ENCODE assay signal across 17 mouse cellular contexts in genomic region chrX:106385304-106385703, GRCm38 (mm10).
DNase-seq lines count a peak whose midpoint lies in the region; ATAC-seq and TF ChIP-seq lines count a peak whose summit lies in the region.
"Had no signal": no experiment of that assay in that cellular context is flagged by ENCODE, and none has a peak within 500 bp of the region (broad histone marks: within the 10 kb centered on the region; RNA-seq: fewer than 3 reads in every experiment).

No protein-coding gene starts in this region.

- H3K4me3 ChIP-seq in intestine, postnatal 0 days (ENCODE audit: low read depth, low read length): no peak overlapping the region
- H3K4me3 ChIP-seq in intestine, embryonic 15.5 days (replicated peaks): no peak overlapping the region
- H3K4me3 ChIP-seq in lung, postnatal 0 days (ENCODE audit: low read depth, low read length): no peak overlapping the region
- H3K4me3 ChIP-seq in lung, adult 2 months (replicated peaks; ENCODE audit: extremely low read depth, low read depth, low read length): no peak overlapping the region
- H3K4me3 ChIP-seq: limb, embryonic 13.5 days; lung, embryonic 15.5 days; megakaryocyte, embryonic 14.5 days had no signal

- no peak overlapping the region for H3K27ac ChIP-seq in intestine, postnatal 0 days (ENCODE audit: low read depth, low read length)
- H3K27ac ChIP-seq in intestine, embryonic 15.5 days: no peak overlapping the region
- H3K27ac ChIP-seq in lung, postnatal 0 days (ENCODE audit: low read length): no peak overlapping the region
- H3K27ac ChIP-seq: limb, embryonic 13.5 days; lung, embryonic 15.5 days had no signal

- ATAC-seq in intestine, postnatal 0 days: no peak
- ATAC-seq in intestine, embryonic 15.5 days: no peak
- no peak for ATAC-seq in lung, postnatal 0 days
- ATAC-seq: hindbrain, embryonic 16.5 days had no signal

- no peak for TF ChIP-seq EP300 in lung, postnatal 0 days (IDR thresholded peaks at IDR 0.05)

- no peak overlapping the region for H3K9ac ChIP-seq in intestine, postnatal 0 days (ENCODE audit: low read depth, low read length)
- H3K9ac ChIP-seq in intestine, embryonic 15.5 days: no peak overlapping the region
- no peak overlapping the region for H3K9ac ChIP-seq in lung, postnatal 0 days (replicated peaks; ENCODE audit: low read depth)
- H3K9ac ChIP-seq: limb, embryonic 13.5 days; lung, embryonic 15.5 days had no signal

- DNase-seq in lung, postnatal 0 days (ENCODE audit: low spot score): peak; percentile 4
- no peak for DNase-seq in lung, adult 2 months
- peak; percentile 27 for DNase-seq in NIH3T3 (ENCODE audit: low read depth)
- peak; percentile 0 for DNase-seq in retina, postnatal 7 days (ENCODE audit: low read depth, low spot score)
- DNase-seq in adrenal gland, adult 2 months: no peak
- no peak for DNase-seq in urinary bladder, postnatal 25 days (ENCODE audit: low spot score)
- DNase-seq: adrenal gland, postnatal 36 days; cerebellum, adult 11 months; heart, adult 11 months; right cerebral cortex, postnatal 4 days; thymus, postnatal 36 days had no signal

- no peaks in the 10 kb centered on the region for H3K36me3 ChIP-seq in intestine, postnatal 0 days (ENCODE audit: control insufficient read depth, insufficient read depth)
- H3K36me3 ChIP-seq in intestine, embryonic 15.5 days: no peaks in the 10 kb centered on the region
- no peaks in the 10 kb centered on the region for H3K36me3 ChIP-seq in lung, postnatal 0 days (ENCODE audit: insufficient read depth, low read length)
- H3K36me3 ChIP-seq: limb, embryonic 13.5 days; lung, embryonic 15.5 days had no signal

- H3K4me2 ChIP-seq in intestine, postnatal 0 days (replicated peaks; ENCODE audit: low read depth): no peak overlapping the region
- no peak overlapping the region for H3K4me2 ChIP-seq in intestine, embryonic 15.5 days (replicated peaks)
- no peak overlapping the region for H3K4me2 ChIP-seq in lung, postnatal 0 days (replicated peaks; ENCODE audit: low read depth, low read length)
- H3K4me2 ChIP-seq: limb, embryonic 13.5 days; lung, embryonic 15.5 days had no signal

- no peaks in the 10 kb centered on the region for H3K27me3 ChIP-seq in intestine, postnatal 0 days (replicated peaks; ENCODE audit: control insufficient read depth, insufficient read depth, low read length)
- no peaks in the 10 kb centered on the region for H3K27me3 ChIP-seq in intestine, embryonic 15.5 days (replicated peaks)
- no peaks in the 10 kb centered on the region for H3K27me3 ChIP-seq in lung, postnatal 0 days (replicated peaks; ENCODE audit: insufficient read depth, low read length)
- H3K27me3 ChIP-seq: limb, embryonic 13.5 days; lung, embryonic 15.5 days; megakaryocyte, embryonic 14.5 days had no signal

- no peak for TF ChIP-seq POLR2A in lung, adult 2 months (IDR thresholded peaks at IDR 0.05; ENCODE audit: borderline replicate concordance, extremely low read depth, low read depth, low read length)

- no peaks in the 10 kb centered on the region for H3K9me3 ChIP-seq in intestine, postnatal 0 days (ENCODE audit: control insufficient read depth)
- H3K9me3 ChIP-seq in intestine, embryonic 15.5 days: no peaks in the 10 kb centered on the region
- no peaks in the 10 kb centered on the region for H3K9me3 ChIP-seq in lung, postnatal 0 days (ENCODE audit: low read length)
- H3K9me3 ChIP-seq: limb, embryonic 13.5 days; lung, embryonic 15.5 days; megakaryocyte, embryonic 14.5 days had no signal

- TF ChIP-seq CTCF in intestine, postnatal 0 days (IDR thresholded peaks at IDR 0.05; ENCODE audit: low read depth): 0 out of 2 replicates have a peak, but pooled peaks have one; percentile 19
- peak; percentile 10; the same call in 1 of the 2 replicates for TF ChIP-seq CTCF in lung, postnatal 0 days (IDR thresholded peaks at IDR 0.05)
- TF ChIP-seq CTCF in lung, adult 2 months (IDR thresholded peaks at IDR 0.05; ENCODE audit: insufficient read depth, low read length): no peak

- no peaks in the 10 kb centered on the region for H3K4me1 ChIP-seq in intestine, postnatal 0 days (replicated peaks; ENCODE audit: control insufficient read depth, insufficient read depth, low read length)
- H3K4me1 ChIP-seq in intestine, embryonic 15.5 days (replicated peaks): no peaks in the 10 kb centered on the region
- no peaks in the 10 kb centered on the region for H3K4me1 ChIP-seq in lung, postnatal 0 days (ENCODE audit: insufficient read depth, low read depth, low read length)
- H3K4me1 ChIP-seq in lung, adult 2 months (ENCODE audit: control insufficient read depth, insufficient read depth, low read length): no peaks in the 10 kb centered on the region
- H3K4me1 ChIP-seq: limb, embryonic 13.5 days; lung, embryonic 15.5 days; megakaryocyte, embryonic 14.5 days had no signal

Comparison
In these comparisons a context has a peak if more than half of its experiments do, and no peak if none do; other contexts are left out.
1. DNase-seq: peak in lung, postnatal 0 days (single experiment), NIH3T3 (single experiment) and retina, postnatal 7 days (single experiment); none in lung, adult 2 months (single experiment), adrenal gland, adult 2 months (single experiment) and urinary bladder, postnatal 25 days (single experiment).